Mouse (Mus musculus) gastrocnemius, postnatal 25 days (tissue): ENCODE measurements at regions not wholly inside any gene's neighbourhood (a gene's known extent, or its start where the extent isn't known, plus 50 kb on each side); places are given as distances from the start of the nearest gene placed in this dataset.

Experiments
- DNase-seq: peaks from one replicate; pipeline ENCODE4 v3.0.0; 2022

- no peak for DNase-seq
Observed at GRCm38 (mm10) chr2:160256251-160256650, 77.7 kb downstream of the Gm826 start.

GRCm38 (mm10) chr2:160250228-160250627 lies 83.7 kb downstream of the Gm826 start:
- DNase-seq = no peak

GRCm38 (mm10) chr2:160249104-160250093 lies 84.6 kb downstream of the Gm826 start:
- DNase-seq = no peak

- no peak for DNase-seq
Observed at GRCm38 (mm10) chr2:160247286-160247685, 86.7 kb downstream of the Gm826 start.

- no peak for DNase-seq
Observed at GRCm38 (mm10) chr2:160246356-160246755, 87.6 kb downstream of the Gm826 start.

GRCm38 (mm10) chr2:160244866-160245265 lies 89.1 kb downstream of the Gm826 start:
- DNase-seq = no peak

- DNase-seq = no peak
Observed at GRCm38 (mm10) chr2:160240531-160241379, 93.2 kb downstream of the Gm826 start.

GRCm38 (mm10) chr2:160237436-160238104 lies 96.4 kb downstream of the Gm826 start:
- no peak for DNase-seq

- no peak for DNase-seq
Observed at GRCm38 (mm10) chr2:160236806-160237205, 97.2 kb downstream of the Gm826 start.

GRCm38 (mm10) chr2:160230786-160231185 lies 103.2 kb downstream of the Gm826 start:
- no peak for DNase-seq

- peak; percentile 21 for DNase-seq
Observed at GRCm38 (mm10) chr2:160228331-160229035, 105.5 kb downstream of the Gm826 start.

- DNase-seq = no peak
Observed at GRCm38 (mm10) chr2:160225450-160225849, 108.5 kb downstream of the Gm826 start.

GRCm38 (mm10) chr2:160223366-160223765 lies 110.6 kb downstream of the Gm826 start:
- no peak for DNase-seq

GRCm38 (mm10) chr2:160221772-160222171 lies 112.2 kb downstream of the Gm826 start:
- DNase-seq = no peak

- DNase-seq = no peak
Observed at GRCm38 (mm10) chr2:160220562-160221021, 113.4 kb downstream of the Gm826 start.

- DNase-seq = no peak
Observed at GRCm38 (mm10) chr2:160214032-160214812, 119.7 kb downstream of the Gm826 start.

- DNase-seq = no peak
Observed at GRCm38 (mm10) chr2:160210507-160210906, 123.5 kb downstream of the Gm826 start.

GRCm38 (mm10) chr2:160209589-160210264 lies 124.2 kb downstream of the Gm826 start:
- no peak for DNase-seq

- DNase-seq = no peak
Observed at GRCm38 (mm10) chr2:160208295-160208694, 125.7 kb downstream of the Gm826 start.

- no peak for DNase-seq
Observed at GRCm38 (mm10) chr2:160207226-160207625, 126.7 kb downstream of the Gm826 start.
